Mouse (Mus musculus) ES-CJ7 (cell line): ENCODE results near the gene Sall1.

Source experiments
- DNase-seq: peaks from one replicate; pipeline ENCODE4 v3.0.0; 2011; ENCODE audit warnings: low read depth, low spot score

Gene Sall1

DNA sequence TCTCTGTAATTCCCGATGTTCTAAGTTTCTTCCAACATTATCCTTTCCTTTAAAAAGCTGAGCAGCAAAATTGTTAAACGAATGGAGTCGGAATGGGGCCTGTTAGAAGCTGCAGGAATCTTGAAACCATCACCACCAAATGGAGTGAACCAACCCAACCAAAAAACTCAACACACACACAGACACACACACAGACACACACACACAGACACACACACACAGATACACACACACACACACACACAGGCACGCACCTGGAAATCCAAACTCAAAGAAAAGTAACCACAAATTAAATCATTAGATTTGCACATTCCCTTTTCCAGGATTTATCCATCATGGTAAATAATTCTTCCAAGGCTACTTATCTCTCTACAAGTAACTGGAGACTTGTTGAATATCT lies 5.0 kb downstream of the Sall1 start:
- DNase-seq, result no peak

DNA sequence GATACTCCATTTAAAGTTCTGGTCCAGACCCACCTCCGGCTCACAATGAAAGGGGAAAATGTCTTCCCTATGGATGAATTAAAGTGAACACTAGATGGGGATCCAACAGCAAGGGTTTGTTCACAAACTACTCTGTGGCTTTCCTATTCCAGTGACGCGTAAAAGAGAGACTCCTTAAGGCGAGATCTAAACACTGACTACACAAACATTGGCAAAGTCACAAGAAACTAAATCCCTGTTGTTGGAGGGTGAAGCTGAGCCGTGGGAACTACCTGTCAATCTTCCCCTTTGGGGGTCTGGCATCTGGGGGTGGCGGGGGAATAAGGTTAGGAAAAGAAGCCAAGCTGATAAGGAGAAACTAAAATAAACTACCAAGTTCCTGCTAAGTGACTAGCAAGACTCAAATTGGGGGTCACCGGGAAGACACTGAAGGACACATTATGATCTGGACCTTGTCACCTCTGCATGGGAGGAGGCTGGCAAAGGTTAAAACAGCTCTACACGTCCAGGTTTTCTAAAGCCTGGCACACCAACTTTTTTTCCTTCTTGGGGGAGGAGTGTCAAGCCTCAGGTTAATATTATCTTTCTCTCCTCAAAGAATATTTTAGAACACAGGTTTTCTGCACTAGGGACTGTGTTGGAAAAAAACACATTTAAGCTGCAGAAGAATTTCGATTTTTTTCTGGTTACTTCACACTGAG lies 6.3 kb downstream of the Sall1 start:
- peak; percentile 41 for DNase-seq

DNA sequence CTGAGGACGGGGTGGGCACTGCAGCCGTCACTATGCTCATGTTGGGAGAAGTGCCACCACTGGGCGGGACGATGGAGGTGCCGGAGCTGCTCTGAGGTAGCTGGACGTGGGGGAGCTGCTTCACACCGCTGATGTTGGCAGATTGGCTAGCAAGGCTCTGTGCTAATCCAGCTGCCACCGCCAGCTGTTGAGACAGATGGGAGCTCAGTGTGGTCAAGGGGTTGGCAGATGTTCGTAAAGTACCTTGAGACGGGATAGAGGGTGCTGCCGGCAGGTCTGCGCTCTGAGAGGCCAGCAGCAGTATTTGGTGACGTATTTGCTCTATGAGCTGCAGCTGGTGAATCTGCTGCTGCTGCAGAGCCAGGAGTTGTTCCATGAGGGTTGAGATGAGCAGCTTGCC lies 11.6 kb downstream of the Sall1 start:
- DNase-seq, result peak; percentile 25

DNA sequence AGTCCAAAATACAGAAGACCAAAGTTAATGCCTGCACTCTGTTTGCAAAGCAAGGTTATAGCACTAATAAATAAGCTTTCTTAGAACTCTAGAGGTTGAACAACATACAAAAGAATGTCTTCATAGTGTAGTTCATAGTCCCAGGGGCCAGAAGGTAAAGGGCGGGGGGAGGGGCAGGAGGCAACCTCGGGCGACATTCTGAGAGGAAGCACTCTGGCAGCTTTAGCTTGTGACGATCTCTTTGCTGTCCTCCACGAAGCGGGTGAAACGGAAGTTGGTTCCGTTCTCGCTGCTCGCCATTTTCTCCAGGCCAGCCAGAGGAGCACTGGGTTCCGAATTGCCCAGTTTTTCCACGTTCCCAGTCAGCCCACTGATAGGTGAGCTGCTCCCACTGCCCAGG lies 15.8 kb downstream of the Sall1 start:
- DNase-seq, result peak; percentile 58

DNA sequence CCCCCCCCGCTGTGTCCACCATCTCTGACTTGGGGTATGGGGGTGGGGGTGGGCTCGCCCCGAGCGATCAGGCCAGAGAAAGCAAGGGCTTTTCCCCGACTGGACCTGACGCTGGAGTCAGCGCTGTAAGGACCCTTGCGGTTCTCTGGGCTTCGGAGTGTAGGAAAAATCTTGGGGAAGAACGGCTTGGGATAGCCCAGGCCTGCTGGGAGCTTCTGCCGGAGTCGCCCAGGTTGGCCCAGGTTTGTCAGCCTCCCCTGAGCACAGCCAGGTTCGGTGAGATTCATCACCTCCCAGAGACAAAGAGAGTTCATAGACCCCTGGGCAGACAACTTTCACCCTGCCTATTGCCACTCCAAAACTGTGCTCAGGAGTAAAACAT lies 17.8 kb downstream of the Sall1 start:
- peak; percentile 74 for DNase-seq

DNA sequence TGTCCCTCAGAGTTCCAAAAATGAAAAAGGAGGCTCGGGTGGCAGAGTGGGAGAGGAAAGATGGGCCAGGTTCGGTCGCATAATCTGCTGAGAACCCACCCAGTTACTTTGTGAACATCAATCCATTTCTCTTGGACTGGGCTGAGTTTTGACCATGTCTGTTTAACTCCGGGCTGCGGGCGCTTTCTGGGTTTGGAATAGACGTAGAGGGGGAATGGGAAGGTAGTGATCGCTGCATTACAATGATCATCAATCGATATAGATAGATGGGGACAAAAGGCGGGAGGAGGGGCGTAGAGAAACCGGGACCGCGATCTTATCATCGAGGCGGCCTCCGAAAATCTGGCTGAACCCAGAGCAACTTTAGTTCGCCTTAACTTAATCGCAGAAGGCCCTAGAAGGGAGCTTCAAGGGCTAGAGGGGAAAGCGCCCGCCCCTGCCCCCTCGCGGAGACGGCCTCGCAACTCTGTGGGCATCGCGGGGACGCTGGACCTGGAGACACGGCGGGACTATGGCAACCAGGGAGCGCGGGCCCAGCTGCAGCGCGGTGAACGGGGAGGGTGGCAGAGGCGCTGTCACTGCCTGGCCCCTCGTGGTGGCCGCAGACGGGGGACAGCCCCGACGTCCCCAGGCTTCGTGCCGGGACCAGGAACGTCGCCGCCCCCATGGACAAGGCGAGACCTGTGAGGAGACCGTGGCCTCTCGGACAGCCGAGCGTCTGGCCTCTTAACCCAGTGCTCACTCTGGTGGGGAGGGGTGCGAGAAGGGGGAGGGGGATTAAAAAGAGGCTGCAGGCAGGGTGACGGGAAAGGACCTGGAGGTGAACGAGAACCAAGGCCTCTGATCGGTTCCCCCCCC lies 18.5 kb downstream of the Sall1 start:
- DNase-seq, result peak; percentile 63

DNA sequence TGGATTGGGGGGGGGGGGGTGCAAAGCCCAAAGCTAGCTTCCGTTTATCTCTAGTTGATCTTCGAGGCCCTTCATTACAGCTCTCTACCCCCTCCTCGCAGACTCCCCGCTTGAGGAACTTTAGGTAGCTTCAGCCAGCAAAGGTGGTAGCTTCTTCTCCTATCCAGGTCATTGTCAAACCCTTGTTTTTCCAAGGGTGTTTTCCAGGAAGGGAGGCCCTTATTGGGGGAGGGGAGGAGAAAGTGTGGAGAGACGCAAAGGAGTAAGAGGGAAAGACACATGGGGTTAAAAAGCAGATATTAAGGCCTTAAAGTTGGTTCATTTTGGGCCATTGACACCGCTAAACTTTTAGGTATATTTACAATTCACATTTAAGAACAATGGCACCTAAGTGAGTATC lies 19.2 kb downstream of the Sall1 start:
- DNase-seq, result peak; percentile 81

DNA sequence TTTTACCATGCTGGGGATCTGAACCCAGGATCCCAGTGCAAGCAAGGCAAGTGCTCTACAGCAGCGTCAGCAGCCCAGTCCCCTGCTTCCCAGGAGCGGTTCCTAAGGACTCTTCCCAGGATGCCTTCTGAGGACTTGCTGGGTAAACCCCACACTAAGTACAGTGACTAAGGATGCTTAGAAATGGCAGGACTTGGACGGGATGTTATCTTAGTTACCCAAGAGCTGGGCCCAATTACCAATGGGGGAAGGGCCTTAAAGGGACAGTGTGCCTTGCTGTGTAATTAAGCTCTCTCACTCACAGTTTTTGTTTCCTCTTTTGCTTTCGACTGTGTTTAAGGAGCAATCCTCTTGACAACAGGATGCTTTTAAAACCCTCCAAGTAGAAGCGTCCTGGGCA lies 22.8 kb downstream of the Sall1 start:
- peak; percentile 75 for DNase-seq

DNA sequence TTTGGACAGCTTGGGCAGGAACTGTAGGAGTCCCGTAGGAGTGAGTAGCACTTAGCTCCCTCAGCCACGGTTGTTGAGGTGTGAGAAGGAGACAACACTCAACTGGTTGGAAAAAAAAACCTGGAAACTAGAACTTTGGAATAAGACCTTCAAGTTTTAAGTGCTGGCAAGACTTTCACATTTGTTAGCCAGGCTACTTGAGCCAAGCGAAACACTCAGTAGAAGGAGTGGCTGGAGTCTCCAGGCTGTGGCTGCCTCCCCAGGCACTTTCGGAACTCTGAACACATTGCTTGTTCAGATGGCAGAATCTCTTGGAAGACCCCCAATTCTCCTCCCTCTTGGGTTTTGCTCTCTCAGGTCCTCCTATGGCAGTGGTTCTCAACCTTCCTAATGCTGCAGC lies 26.1 kb downstream of the Sall1 start:
- no peak for DNase-seq

DNA sequence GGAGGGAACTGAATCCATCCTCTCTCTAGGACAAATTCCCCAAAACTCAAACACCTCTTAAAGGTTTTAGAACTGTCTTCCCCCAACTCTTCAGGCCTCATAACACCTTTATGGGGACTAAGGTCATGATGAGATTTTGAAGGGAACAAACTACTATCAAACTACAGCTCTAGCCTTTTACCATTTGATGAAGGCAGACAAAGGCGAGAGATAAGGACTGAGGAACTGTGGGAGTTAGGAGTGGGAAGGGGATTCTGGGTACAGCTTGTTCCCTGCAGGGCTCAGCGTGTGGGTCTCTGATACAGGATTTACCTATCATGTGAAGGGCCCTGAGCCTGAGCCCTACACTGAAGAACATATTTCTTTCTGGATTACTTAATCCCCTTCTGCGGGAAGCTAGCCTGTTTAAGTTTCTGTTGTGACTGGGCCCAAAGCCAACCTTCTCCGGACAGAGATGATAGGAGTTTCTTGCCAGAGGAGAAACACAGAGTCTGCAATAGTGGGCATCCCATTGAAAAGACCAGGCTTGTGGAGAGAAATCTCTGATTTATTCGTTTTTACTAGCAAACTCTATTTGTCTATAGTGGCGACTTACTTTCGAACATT lies 27.4 kb downstream of the Sall1 start:
- DNase-seq, result peak; percentile 51

DNA sequence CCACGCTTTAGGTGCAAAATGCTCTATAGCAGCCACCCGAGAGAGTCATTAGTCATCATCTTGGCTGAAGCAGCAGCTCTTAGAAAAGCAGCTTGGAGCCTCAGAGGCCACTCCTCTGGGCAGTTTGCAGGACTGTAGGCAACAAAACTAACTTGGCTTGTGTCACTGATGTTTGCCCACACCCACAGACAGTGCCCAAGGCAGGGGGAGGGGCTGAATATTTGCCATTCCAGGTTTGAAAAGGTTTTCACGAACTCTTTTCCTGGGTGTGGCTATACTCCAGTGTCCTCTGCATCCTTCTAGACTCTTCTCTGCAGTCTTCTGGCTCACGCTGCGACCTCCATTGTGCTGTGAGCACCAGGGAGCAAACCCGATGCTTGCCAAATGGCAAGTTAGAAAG lies 28.4 kb downstream of the Sall1 start:
- DNase-seq, result peak; percentile 98

DNA sequence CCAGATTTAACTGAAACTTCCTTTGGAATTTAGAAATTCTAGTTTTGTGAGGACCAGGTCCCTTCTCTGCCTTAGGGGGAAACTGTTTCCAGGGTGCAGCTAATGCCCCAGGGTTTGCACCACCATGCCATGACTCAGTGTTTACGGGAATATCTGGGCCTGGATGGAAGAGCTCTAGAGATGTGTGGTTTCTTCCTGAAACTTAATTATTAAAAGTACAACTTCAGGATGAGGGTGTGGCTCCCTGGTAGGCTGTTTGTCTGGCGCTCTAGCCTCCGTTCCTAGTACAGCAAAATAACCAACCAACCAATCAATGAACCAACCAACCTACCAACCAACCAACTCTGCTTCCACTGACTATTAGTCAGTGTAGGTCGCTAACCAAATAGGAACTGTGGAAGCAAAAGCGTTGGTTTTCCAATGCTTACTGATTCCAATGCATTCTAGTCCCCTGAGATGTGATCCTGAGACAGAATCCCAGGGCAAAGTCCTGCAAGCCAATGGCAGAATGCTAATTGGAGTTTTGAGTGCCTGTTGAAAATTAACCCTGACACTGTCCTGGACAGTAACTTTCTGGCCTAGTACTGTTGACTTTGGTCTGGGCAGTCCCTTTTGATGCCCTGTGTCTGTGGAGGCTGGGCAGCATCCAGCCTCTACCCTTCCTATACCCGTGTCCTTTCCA lies 31.0 kb downstream of the Sall1 start:
- no peak for DNase-seq

DNA sequence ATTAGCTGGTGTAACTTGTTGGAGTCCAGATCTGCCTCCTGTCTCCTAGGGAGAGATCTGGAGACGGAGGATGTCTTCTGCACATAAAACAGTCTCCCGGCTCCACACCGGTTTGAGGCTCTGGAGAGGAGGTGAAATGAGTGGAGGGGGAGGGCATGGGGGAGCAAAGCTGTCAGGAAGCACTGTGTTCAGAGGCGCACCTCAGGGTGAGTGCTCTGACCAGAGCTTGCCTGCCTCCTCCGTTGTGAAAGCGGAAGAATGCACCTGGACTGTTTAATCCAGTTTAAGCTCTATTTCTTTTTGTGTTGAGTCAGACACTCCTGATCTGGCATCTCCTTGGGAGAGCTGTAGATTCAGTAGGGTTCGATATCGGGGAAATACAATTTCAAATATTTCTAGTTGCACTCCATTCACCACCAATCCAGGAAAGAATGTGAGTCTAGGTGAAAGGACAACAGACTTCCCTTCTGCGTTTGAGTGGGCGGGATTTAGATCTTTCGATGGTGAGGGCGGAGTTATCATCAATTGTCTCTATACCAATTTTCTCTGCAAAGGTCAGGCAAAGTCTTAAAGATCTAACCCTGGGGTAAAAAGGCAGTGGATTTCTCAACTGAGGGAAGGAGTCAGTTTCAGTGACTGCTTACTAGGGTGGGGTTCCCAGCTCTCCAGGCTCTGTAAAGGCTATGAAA lies 31.8 kb downstream of the Sall1 start:
- peak; percentile 92 for DNase-seq

DNA sequence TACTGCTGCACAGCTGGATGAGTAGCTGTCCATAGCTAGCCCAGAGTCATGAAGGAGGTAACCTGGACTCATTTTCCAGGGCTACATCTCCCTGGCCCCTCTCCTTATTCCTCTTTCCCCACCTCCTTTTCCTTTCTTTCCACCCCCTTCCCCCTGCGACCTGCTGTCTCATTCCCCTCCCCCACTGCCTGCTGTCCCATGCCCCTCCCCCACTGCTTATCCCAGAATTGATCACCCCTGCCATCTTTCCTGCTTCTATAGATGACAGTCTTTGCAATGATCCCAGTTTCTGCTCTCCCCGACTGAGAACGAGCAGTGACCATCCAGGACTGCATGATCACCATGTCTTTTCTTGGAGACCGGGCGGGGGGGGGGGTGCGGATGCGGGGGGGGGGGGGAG lies 35.2 kb downstream of the Sall1 start:
- peak; percentile 78 for DNase-seq

DNA sequence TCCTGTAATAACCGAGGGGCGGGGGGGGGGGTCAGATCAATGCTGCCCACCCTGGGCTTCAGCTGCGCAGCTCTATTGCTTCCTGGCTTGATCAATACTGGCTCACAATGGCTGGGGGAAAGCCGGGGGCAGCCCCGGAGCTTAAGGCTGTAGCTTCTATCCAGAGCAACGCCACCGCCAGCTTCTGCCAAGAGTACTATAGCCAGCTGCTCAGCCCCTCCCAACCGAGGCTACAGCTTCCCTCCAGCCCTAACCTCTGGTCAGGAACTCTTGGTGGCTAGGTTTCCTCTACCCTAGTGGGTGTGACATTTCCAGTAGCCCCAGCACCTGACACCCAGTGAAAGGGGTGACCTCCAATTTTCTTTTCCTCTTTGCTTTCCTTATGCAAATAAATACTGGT lies 36.8 kb downstream of the Sall1 start:
- DNase-seq, result peak; percentile 78

DNA sequence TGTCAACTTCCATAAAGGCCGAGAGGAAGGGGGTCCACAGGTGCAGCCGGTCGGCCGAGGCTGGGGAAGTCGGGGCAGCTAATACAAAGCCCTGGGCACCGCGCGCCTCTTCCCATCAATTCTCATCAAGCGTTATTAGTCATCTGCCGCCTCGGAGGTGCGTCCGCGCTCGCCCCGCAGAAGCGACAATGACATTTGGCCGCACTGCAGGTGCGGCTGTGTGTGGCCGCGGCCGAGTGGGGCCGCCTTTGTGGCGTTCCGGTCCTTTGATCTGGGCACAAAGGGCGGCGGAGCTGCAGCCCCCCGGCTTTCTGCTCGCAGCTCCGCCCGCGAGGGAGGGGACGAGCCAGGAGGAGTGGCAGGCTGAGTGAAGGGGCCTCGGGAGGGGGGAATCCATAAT lies 37.5 kb downstream of the Sall1 start:
- DNase-seq, result peak; percentile 63

DNA sequence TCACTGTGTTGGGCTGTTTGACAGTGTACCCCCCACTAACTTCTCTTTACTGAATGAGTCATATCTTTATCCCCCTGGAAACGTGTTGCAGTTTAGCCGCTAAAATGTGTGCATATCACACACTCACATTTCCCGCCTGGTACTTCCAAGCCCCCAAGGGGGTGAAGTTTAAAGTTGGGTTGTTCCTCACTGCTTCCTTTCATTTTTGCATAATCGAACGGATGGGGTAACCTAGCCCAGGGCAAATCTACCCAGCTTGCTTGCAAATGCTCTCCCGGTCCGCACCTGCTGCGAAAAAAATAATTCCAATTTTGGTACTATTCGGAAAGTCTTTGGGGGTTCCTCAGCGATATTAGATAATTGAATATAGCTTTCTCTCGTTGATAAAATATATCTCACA lies 38.2 kb downstream of the Sall1 start:
- no peak for DNase-seq

DNA sequence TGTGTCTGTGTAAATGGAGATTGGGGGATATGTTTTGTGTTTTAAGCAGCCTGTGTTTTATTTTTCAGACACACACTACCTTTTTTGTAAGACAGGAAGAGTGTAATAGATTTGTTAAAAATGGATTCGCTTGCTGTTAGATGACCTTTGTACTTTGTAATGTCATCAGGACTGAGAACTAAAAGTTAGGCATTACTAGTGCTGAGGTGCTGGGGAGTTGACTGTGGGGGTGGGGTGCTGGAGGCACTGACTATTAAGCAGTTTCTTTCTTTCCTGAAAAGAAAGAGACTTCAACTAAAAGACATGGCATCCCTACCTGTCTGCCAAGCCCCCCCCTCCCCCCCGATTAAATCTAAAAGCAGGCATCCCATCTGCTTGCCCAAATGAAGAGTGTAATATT lies 39.9 kb downstream of the Sall1 start:
- DNase-seq, result peak; percentile 86

DNA sequence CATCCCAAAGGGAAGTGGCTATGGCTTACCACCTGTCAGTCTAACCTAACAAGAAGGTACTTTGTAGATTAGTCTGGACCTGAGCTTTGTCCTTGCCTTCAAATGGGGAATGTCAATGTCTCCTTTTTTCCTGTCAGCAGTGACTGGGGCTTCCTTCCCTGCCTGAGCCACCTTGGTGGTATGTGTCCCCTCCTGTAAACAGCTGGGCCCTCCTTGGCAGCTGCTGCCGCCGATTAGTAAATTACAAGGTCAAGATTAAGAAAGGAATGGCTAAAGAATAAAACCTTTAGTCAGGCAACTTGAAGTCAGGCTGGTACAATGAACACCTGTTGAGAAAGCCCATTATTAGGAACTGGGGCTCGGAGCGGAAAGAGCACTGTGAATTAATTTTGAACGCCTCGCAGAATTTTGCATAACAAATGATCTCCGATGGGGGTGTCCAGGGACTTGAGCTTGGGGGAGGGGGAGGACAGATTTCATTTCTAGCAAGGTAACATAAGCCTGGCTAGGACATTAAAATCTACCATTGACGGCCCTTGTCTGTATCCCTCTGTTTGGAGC lies 40.5 kb downstream of the Sall1 start:
- peak; percentile 98 for DNase-seq

DNA sequence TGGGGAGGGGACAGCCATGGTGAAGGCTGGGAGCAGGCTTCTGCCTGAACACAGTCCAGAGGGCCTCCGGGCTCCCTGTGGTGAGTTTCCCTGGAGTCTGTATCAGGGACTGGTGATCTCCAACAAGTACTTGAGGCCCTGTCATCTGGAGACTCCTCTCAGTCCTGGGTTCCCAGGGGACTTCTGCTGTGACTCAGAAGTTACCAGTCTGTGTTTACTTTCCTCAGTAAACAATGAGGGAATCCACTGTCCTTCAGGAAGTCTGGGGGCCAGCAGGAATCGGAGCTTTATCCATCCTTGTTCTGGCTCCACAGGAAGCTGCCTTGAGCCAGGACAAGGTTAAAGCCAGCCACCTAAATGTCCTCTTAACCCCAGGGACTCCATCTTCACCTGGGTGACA lies 41.8 kb downstream of the Sall1 start:
- DNase-seq, result peak; percentile 42

DNA sequence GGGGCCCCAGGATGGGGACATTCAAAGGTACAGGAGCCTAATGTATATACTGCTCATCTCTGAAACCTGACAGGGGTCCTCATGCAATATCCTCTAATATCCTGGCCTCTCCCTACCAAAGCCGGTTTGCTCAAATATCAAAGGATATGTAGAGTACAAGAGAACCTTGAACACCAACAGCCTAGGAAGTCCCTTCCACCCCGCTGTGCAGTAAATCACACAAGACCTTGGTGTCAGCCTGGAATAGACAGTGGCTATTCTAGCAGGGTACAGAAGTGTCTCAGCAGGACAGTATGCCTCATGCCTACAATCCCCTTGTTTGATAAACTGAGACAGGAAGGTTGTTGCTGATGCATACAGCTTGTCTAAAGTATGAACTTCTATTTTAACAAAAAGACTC lies 46.7 kb downstream of the Sall1 start:
- peak; percentile 73 for DNase-seq
